Mouse (Mus musculus): ENCODE measurements around the gene Grap. TPM values are rescaled to one million over a fixed set of nuclear protein-coding genes. Genes with fewer than 3 reads are reported as not detected.

The Grap gene
- polyA plus RNA-seq, 1 experiment: 0.06 TPM

GRCm38 (mm10) chr11:61618131-61618530, 34.9 kb upstream of the Grap start:
- Histone ChIP-seq H3K36me3 (ENCODE audit: control insufficient read depth, insufficient read depth) (no peaks in the 10 kb centered on the region), H3K4me3 (no peak overlapping the region), H3K4me2 (ENCODE audit: low read depth) (no peak overlapping the region), H3ac (ENCODE audit: control insufficient read depth, insufficient read length) (no peak overlapping the region), H3K27me3 (ENCODE audit: control insufficient read depth, insufficient read depth, insufficient read length) (no peaks in the 10 kb centered on the region), H3K79me2 (ENCODE audit: control insufficient read depth, insufficient read depth) (no peaks in the 10 kb centered on the region)
- TF ChIP-seq TCF3 (IDR thresholded peaks at IDR 0.05; ENCODE audit: insufficient read length, low read depth) (no peak), E2F4 (IDR thresholded peaks at IDR 0.05; ENCODE audit: insufficient read depth) (no peak), USF1 (IDR thresholded peaks at IDR 0.05; ENCODE audit: low read depth) (no peak), SRF (IDR thresholded peaks at IDR 0.05; ENCODE audit: control insufficient read depth, insufficient read length, low read depth) (no peak), MAX (IDR thresholded peaks at IDR 0.05; ENCODE audit: low read depth) (no peak), MYOD1 (IDR thresholded peaks at IDR 0.05; ENCODE audit: control insufficient read depth in 1 of 3, insufficient read length in 2 of 3, low read depth in 2 of 3) (no peak), REST (IDR thresholded peaks at IDR 0.05; ENCODE audit: insufficient read depth, insufficient read length) (no peak), POLR2A (IDR thresholded peaks at IDR 0.05; ENCODE audit: insufficient read length, low read depth) (no peak), MYOG (IDR thresholded peaks at IDR 0.05; ENCODE audit: control insufficient read depth in 1 of 3, insufficient read depth in 1 of 3, insufficient read length in 2 of 3, low read depth in 2 of 3) (no peak), TCF12 (IDR thresholded peaks at IDR 0.05; ENCODE audit: insufficient read depth, poor library complexity, severe bottlenecking) (no peak), POLR2AphosphoS2 (IDR thresholded peaks at IDR 0.05; ENCODE audit: insufficient read length, low read depth) (no peak), CEBPB (IDR thresholded peaks at IDR 0.05; ENCODE audit: insufficient read depth, poor library complexity, severe bottlenecking) (no peak)

- Histone ChIP-seq H3ac (ENCODE audit: control insufficient read depth, insufficient read length) (no peak overlapping the region), H3K79me2 (ENCODE audit: control insufficient read depth, insufficient read depth) (no peaks in the 10 kb centered on the region), H3K4me2 (ENCODE audit: low read depth) (no peak overlapping the region), H3K36me3 (ENCODE audit: control insufficient read depth, insufficient read depth) (no peaks in the 10 kb centered on the region), H3K4me3 (no peak overlapping the region), H3K27me3 (ENCODE audit: control insufficient read depth, insufficient read depth, insufficient read length) (no peaks in the 10 kb centered on the region)
- no peak for TF ChIP-seq TCF3 (IDR thresholded peaks at IDR 0.05; ENCODE audit: insufficient read length, low read depth)
These were observed 34.5 kb upstream of the Grap start for GRCm38 (mm10) chr11:61618571-61618970.

GRCm38 (mm10) chr11:61619356-61619755, 33.7 kb upstream of the Grap start:
- TF ChIP-seq MYOG (IDR thresholded peaks at IDR 0.05; ENCODE audit: control insufficient read depth in 1 of 3, insufficient read depth in 1 of 3, insufficient read length in 2 of 3, low read depth in 2 of 3) (no peak), E2F4 (IDR thresholded peaks at IDR 0.05; ENCODE audit: insufficient read depth) (no peak), TCF3 (IDR thresholded peaks at IDR 0.05; ENCODE audit: insufficient read length, low read depth) (no peak), MAX (IDR thresholded peaks at IDR 0.05; ENCODE audit: low read depth) (no peak), TCF12 (IDR thresholded peaks at IDR 0.05; ENCODE audit: insufficient read depth, poor library complexity, severe bottlenecking) (no peak), CEBPB (IDR thresholded peaks at IDR 0.05; ENCODE audit: insufficient read depth, poor library complexity, severe bottlenecking) (no peak)
- Histone ChIP-seq H3K36me3 (ENCODE audit: control insufficient read depth, insufficient read depth) (no peaks in the 10 kb centered on the region), H3K4me3 (peak overlapping the region; percentile 10), H3K27me3 (ENCODE audit: control insufficient read depth, insufficient read depth, insufficient read length) (no peaks in the 10 kb centered on the region), H3ac (ENCODE audit: control insufficient read depth, insufficient read length) (no peak overlapping the region), H3K4me2 (ENCODE audit: low read depth) (peak overlapping the region; percentile 84), H3K79me2 (ENCODE audit: control insufficient read depth, insufficient read depth) (no peaks in the 10 kb centered on the region)

GRCm38 (mm10) chr11:61619791-61620241, 33.2 kb upstream of the Grap start:
- Histone ChIP-seq H3ac (ENCODE audit: control insufficient read depth, insufficient read length) (no peak overlapping the region), H3K4me2 (ENCODE audit: low read depth) (peak overlapping the region; percentile 84), H3K36me3 (ENCODE audit: control insufficient read depth, insufficient read depth) (no peaks in the 10 kb centered on the region), H3K27me3 (ENCODE audit: control insufficient read depth, insufficient read depth, insufficient read length) (no peaks in the 10 kb centered on the region), H3K4me3 (peak overlapping the region; percentile 10), H3K79me2 (ENCODE audit: control insufficient read depth, insufficient read depth) (no peaks in the 10 kb centered on the region)
- TF ChIP-seq MYOG (IDR thresholded peaks at IDR 0.05; ENCODE audit: control insufficient read depth in 1 of 3, insufficient read depth in 1 of 3, insufficient read length in 2 of 3, low read depth in 2 of 3) (no peak), REST (IDR thresholded peaks at IDR 0.05; ENCODE audit: insufficient read depth, insufficient read length) (no peak)

- Histone ChIP-seq H3K36me3 (ENCODE audit: control insufficient read depth, insufficient read depth) (no peaks in the 10 kb centered on the region), H3K4me3 (peak overlapping the region; percentile 10), H3ac (ENCODE audit: control insufficient read depth, insufficient read length) (no peak overlapping the region), H3K4me2 (ENCODE audit: low read depth) (peak overlapping the region; percentile 84), H3K79me2 (ENCODE audit: control insufficient read depth, insufficient read depth) (no peaks in the 10 kb centered on the region), H3K27me3 (ENCODE audit: control insufficient read depth, insufficient read depth, insufficient read length) (no peaks in the 10 kb centered on the region)
- TF ChIP-seq POLR2A (IDR thresholded peaks at IDR 0.05; ENCODE audit: insufficient read length, low read depth) (peak; percentile 44), MYOD1 (IDR thresholded peaks at IDR 0.05; ENCODE audit: control insufficient read depth in 1 of 3, insufficient read length in 2 of 3, low read depth in 2 of 3) (peak in 1 of 3 experiments; percentile 31), POLR2AphosphoS2 (IDR thresholded peaks at IDR 0.05; ENCODE audit: insufficient read length, low read depth) (no peak)
These were observed 32.8 kb upstream of the Grap start for GRCm38 (mm10) chr11:61620254-61620670.

GRCm38 (mm10) chr11:61620762-61621161, 32.3 kb upstream of the Grap start:
- no peak overlapping the region for H3ac ChIP-seq (ENCODE audit: control insufficient read depth, insufficient read length)
- TF ChIP-seq TCF3 (IDR thresholded peaks at IDR 0.05; ENCODE audit: insufficient read length, low read depth) (no peak), USF1 (IDR thresholded peaks at IDR 0.05; ENCODE audit: low read depth) (no peak), SRF (IDR thresholded peaks at IDR 0.05; ENCODE audit: control insufficient read depth, insufficient read length, low read depth) (no peak), CEBPB (IDR thresholded peaks at IDR 0.05; ENCODE audit: insufficient read depth, poor library complexity, severe bottlenecking) (no peak), TCF12 (IDR thresholded peaks at IDR 0.05; ENCODE audit: insufficient read depth, poor library complexity, severe bottlenecking) (no peak), MYOG (IDR thresholded peaks at IDR 0.05; ENCODE audit: control insufficient read depth in 1 of 3, insufficient read depth in 1 of 3, insufficient read length in 2 of 3, low read depth in 2 of 3) (no peak), POLR2AphosphoS2 (IDR thresholded peaks at IDR 0.05; ENCODE audit: insufficient read length, low read depth) (no peak), MAX (IDR thresholded peaks at IDR 0.05; ENCODE audit: low read depth) (no peak), E2F4 (IDR thresholded peaks at IDR 0.05; ENCODE audit: insufficient read depth) (no peak), MYOD1 (IDR thresholded peaks at IDR 0.05; ENCODE audit: control insufficient read depth in 1 of 3, insufficient read length in 2 of 3, low read depth in 2 of 3) (no peak), POLR2A (IDR thresholded peaks at IDR 0.05; ENCODE audit: insufficient read length, low read depth) (no peak), REST (IDR thresholded peaks at IDR 0.05; ENCODE audit: insufficient read depth, insufficient read length) (no peak)
- H3K36me3 ChIP-seq (ENCODE audit: control insufficient read depth, insufficient read depth): no peaks in the 10 kb centered on the region
- no peaks in the 10 kb centered on the region for H3K27me3 ChIP-seq (ENCODE audit: control insufficient read depth, insufficient read depth, insufficient read length)
- H3K4me3 ChIP-seq: no peak overlapping the region
- peak overlapping the region; percentile 84 for H3K4me2 ChIP-seq (ENCODE audit: low read depth)
- H3K79me2 ChIP-seq (ENCODE audit: control insufficient read depth, insufficient read depth): no peaks in the 10 kb centered on the region

Measured in myocyte (in vitro differentiated cells).